Mouse (Mus musculus) heart, embryonic 16.5 days (tissue): Measurements from ENCODE around the gene Fiz1. TPM values are rescaled to one million over a fixed set of nuclear protein-coding genes. Genes with fewer than 3 reads are reported as not detected.

ENCODE experiments used
- ATAC-seq: fragments of 200-750 bp; cut with Nextera tagmentation; replicated peaks from 2 replicates; pipeline ENCODE4 v1.8.0; 2017; ENCODE audit warnings: moderate number of reproducible peaks; ENCODE audit not compliant: insufficient read depth, low FRiP score; ENCODE audit errors: extremely low read depth
- H3K27ac ChIP-seq: fragments of 300-500 bp; sonication (generic); 2 replicates; pipeline ENCODE4 v1.5.1; 2014; ENCODE audit warnings: mild to moderate bottlenecking, low read length, control low read depth, moderate library complexity
- H3K27me3 ChIP-seq: fragments of 300-500 bp; sonication (generic); 2 replicates; pipeline ENCODE4 v1.6.1; 2014; ENCODE audit warnings: low read length, mixed read lengths; ENCODE audit not compliant: control insufficient read depth, insufficient read depth
- H3K36me3 ChIP-seq: fragments of 300-500 bp; sonication (generic); 2 replicates; pipeline ENCODE4 v1.6.1; 2014; ENCODE audit not compliant: control insufficient read depth, insufficient read depth
- H3K4me1 ChIP-seq: fragments of 300-500 bp; sonication (generic); 2 replicates; pipeline ENCODE4 v1.6.1; 2014; ENCODE audit warnings: low read length, mixed read lengths; ENCODE audit not compliant: control insufficient read depth, insufficient read depth
- H3K4me2 ChIP-seq: fragments of 300-500 bp; sonication (generic); 2 replicates; pipeline ENCODE4 v1.6.1; 2014; ENCODE audit warnings: low read depth, mild to moderate bottlenecking, control low read depth, low read length
- H3K4me3 ChIP-seq: fragments of 300-500 bp; sonication (generic); 2 replicates; pipeline ENCODE4 v1.5.1; 2014; ENCODE audit warnings: mild to moderate bottlenecking, control low read depth, low read length
- H3K9ac ChIP-seq: fragments of 300-500 bp; sonication (generic); 2 replicates; pipeline ENCODE4 v1.6.1; 2014; ENCODE audit warnings: low read length, control low read depth
- H3K9me3 ChIP-seq: fragments of 300-500 bp; sonication (generic); replicated peaks from 2 replicates; pipeline ENCODE4 v1.6.1; 2016; ENCODE audit warnings: low read length; ENCODE audit not compliant: control insufficient read depth
- WGBS: fragments of 180-500 bp; shearing (Covaris S2); extraction: QIAGEN DNeasy Blood & Tissue Kit; methylation state at CpG from one replicate; pipeline ENCODE4 v1.1.7; 2014; 5-methylcytosine and 5-hydroxymethylcytosine counted together
- polyA plus RNA-seq: library from polyadenylated mRNA; unstranded; fragments of >200 nt; fragmentation: Nextera tagmentation; extraction: Ambion mirVana; gene quantifications from 2 replicates; pipeline ENCODE4 v1.2.1, GENCODE M21; 2015

Fiz1 gene
- polyA plus RNA-seq, 1 experiment from 2014 or later = 26.2 TPM

DNA sequence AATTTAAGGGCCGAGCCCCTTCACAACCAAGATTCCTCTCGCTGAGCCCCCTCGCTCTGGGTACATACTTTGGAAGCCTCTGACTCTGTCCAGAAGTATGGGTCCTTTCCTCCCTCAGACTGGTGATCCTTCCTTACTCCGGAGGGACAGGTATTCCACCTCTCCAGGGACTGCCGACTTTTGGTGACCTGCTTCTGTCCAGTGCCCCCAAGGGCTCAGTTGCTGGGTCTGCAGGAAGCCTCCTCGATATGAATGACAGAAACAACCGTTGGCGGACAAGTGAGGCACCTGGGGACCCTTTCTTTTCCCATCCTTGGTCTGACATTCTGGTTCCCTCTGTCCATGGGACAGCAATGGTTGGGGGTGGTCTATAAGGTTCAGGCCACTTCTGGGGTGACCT lies 42.9 kb upstream of the Fiz1 start:
- 37% methylated on average over 8 of the region's 8 CpGs for WGBS
- H3K36me3 ChIP-seq = no peaks in the 10 kb centered on the region
- H3K4me2 ChIP-seq = peak overlapping the region; percentile 57; the same call in 1 of the 2 replicates
- H3K4me1 ChIP-seq = peaks cover 26% of the 10 kb centered on the region
- ATAC-seq = no peak
- peak overlapping the region; percentile 60; the same call in 1 of the 2 replicates for H3K9ac ChIP-seq
- H3K4me3 ChIP-seq = peak overlapping the region; percentile 44
- H3K27ac ChIP-seq = no peak overlapping the region
- no peaks in the 10 kb centered on the region for H3K9me3 ChIP-seq
- H3K27me3 ChIP-seq = peaks cover 50% of the 10 kb centered on the region

DNA sequence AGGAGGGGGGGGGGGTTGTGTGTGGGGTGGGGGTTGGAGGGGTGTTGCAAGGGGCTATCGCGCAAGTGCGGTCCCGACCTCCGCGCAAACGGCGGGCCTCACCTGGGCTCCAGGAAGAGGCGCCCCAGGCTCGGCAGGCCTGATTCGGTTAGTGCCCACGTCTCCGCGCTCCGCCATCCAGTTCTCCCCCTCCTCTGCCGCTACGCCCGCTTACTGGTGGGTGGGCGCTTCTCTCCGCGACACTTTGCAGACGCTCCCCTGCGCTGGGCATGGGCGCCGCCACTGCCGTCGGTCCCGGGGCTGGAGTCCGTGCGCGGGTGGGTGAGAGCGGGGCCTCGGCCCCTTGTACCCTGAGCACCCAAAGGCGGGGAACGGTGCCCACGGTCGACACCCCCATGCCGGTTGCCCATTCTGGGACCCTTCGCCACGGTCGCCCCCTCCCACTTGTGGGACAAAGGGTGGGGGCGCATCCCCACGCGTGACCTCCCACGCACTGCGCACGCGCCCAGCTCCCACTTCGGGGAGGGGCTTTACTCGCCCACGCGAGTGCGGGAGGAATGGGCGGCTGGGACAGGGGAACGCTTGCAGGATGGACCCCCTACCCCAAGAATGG lies 42.3 kb upstream of the Fiz1 start:
- peak overlapping the region; percentile 57 for H3K4me2 ChIP-seq
- 3% methylated on average over 45 of the region's 55 CpGs for WGBS
- no peaks in the 10 kb centered on the region for H3K9me3 ChIP-seq
- H3K27me3 ChIP-seq = peaks cover 56% of the 10 kb centered on the region
- H3K9ac ChIP-seq = peak overlapping the region; percentile 60
- ATAC-seq = no peak
- H3K4me3 ChIP-seq = peak overlapping the region; percentile 44
- no peaks in the 10 kb centered on the region for H3K36me3 ChIP-seq
- no peak overlapping the region for H3K27ac ChIP-seq
- H3K4me1 ChIP-seq = peaks cover 31% of the 10 kb centered on the region

DNA sequence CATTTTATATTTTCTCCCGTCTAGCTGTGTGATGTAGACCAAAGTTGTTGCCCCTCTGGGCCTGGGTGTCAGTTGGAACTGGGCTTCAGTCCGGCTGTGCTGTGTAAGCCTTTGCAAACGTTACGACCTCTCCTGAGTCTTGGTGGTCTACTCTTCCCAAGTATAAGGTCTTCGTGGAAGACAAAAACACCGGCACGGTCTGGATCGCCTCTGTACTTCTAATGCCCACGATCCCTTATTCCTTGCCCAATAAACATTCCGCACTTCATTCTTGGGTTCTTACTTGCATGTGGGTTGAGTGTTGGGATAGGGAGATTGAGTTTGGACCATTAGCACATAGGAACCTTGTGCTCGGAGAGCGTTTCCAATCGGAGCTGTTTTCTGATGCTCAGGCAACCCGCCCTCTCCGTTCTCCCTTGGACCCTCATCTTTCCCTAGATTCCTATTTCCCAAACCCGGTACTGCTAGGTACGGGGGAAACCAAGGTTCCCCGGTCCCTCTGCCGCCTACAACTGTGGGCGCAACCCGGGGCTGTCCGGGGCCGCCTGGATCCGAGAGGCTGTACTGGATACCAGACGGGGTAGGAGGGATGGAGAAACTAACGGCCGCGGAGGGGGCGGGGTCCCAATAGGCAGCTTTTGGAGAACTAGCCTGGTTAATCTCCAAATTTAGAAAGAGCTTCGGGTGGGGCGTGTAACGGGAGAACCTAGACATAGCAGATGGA lies 39.1 kb upstream of the Fiz1 start:
- H3K4me2 ChIP-seq = peak overlapping the region; percentile 52
- peaks cover 56% of the 10 kb centered on the region for H3K27me3 ChIP-seq
- 12% methylated on average over 32 of the region's 32 CpGs for WGBS
- no peaks in the 10 kb centered on the region for H3K36me3 ChIP-seq
- no peaks in the 10 kb centered on the region for H3K9me3 ChIP-seq
- H3K4me3 ChIP-seq = peak overlapping the region; percentile 78
- H3K4me1 ChIP-seq = peaks cover 26% of the 10 kb centered on the region
- peak overlapping the region; percentile 23; the same call in 1 of the 2 replicates for H3K9ac ChIP-seq
- no peak for ATAC-seq
- H3K27ac ChIP-seq = no peak overlapping the region

DNA sequence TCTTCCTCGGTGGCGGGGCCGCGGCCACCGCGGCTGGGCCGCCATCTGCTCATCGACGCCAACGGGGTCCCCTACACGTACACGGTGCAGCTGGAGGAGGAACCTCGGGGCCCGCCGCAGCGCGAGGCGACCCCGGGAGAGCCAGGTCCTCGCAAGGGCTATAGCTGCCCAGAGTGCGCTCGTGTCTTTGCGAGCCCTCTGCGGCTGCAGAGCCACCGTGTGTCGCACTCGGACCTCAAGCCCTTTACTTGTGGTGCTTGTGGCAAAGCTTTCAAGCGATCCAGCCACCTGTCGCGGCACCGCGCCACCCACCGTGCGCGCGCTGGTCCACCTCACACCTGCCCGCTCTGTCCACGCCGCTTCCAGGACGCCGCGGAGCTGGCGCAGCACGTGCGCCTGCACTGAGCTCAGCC lies 38.4 kb upstream of the Fiz1 start:
- Histone ChIP-seq H3K36me3 (no peaks in the 10 kb centered on the region), H3K27me3 (peaks cover 53% of the 10 kb centered on the region), H3K4me2 (peak overlapping the region; percentile 92), H3K4me3 (peak overlapping the region; percentile 78), H3K4me1 (peaks cover 26% of the 10 kb centered on the region), H3K27ac (no peak overlapping the region), H3K9me3 (no peaks in the 10 kb centered on the region), H3K9ac (no peak overlapping the region)
- no peak for ATAC-seq
- 9% methylated on average over 45 of the region's 45 CpGs for WGBS

DNA sequence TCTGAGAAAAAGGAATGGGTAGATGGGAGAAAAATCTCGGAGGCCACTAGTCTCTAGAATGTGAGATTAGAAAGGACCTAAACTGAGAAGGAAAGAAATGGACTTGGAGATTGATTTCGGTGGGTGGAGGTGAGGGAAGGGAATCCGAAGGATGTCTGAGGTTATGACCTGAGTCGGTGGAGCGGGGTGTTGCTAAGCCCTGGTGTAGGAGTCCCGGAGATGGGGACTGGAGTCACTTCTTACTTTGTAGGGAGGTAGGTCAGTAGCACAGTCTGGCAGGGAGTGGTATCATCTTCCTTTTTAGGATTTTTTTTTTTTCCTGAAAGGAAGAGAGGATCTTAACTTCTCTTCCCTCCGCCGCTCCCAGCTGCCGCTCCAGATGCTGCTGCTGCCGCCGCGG lies 37.9 kb upstream of the Fiz1 start:
- 6% methylated on average over 12 of the region's 12 CpGs for WGBS
- H3K4me3 ChIP-seq = peak overlapping the region; percentile 78

DNA sequence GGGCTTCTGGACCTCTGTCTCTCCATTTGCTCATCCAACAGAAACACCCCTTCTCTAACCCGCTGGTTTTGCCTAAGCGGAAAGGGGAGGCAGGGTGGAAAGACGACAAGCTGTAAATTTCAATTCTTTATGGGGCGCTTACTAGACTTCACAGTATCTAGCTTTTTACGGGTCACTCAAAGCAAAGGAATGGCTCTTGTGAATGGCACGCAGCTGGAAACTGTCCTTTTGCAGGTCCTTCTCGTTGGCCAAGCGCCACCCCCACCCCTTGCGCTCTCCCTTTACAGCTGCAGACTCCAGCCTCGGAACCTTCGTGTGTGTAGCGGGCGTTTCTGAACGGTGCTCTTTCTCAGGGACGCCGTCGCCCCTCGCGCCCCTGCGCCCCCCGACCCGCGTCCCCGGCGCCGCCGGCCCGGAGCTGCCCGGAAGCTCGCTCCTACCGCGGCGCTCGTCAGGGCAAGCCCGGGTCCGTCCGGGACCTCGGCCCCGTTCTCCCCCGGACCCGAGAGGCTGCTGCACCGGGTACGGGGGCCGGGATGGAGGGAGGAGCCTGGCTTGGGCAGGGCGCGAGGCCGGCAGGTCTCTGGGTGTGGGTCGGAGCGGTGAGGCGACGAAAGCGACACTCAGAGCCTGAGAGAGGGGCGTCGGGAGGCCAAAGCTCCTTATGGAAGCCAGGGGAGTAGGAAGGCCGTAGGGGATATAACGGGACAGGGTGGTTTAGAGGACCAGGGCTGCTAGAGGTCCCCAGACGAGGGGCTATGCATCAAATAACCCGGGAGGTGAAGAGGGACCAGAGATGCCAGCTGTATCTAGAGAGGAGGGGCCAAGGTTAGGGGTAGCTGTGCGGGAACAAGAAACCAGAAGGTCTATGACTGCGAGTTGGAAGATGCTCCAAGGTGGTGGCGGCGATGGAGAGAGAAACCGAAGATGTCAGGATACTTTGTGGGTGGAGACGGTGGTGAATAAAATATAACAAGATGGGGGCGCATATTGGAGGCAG lies 37.0 kb upstream of the Fiz1 start, which contains the start of gene Zfp580:
Gene Zfp580 (plus strand): TSS at position 346 of the 1,000 bp plus-strand sequence.
- no peaks in the 10 kb centered on the region for H3K9me3 ChIP-seq
- peak; percentile 75 for ATAC-seq
- H3K9ac ChIP-seq = peak within 1 kb of the TSS; percentile 86
- H3K27ac ChIP-seq = peak within 1 kb of the TSS; percentile 16; the same call in 1 of the 2 replicates
- WGBS = 1% methylated on average over 64 of the region's 65 CpGs
- no peaks in the 10 kb centered on the region for H3K36me3 ChIP-seq
- H3K4me1 ChIP-seq = peaks cover 24% of the 10 kb centered on the region
- peak within 1 kb of the TSS; percentile 78 for H3K4me3 ChIP-seq
- H3K4me2 ChIP-seq = peak within 1 kb of the TSS; percentile 92
- peaks cover 40% of the 10 kb centered on the region for H3K27me3 ChIP-seq

More for the DNA sequence above, 37.9 kb upstream of the Fiz1 start:
- no peaks in the 10 kb centered on the region for H3K9me3 ChIP-seq
- no peak overlapping the region for H3K27ac ChIP-seq
- no peaks in the 10 kb centered on the region for H3K36me3 ChIP-seq
- H3K9ac ChIP-seq = no peak overlapping the region; the same call in 1 of the 2 replicates
- peak overlapping the region; percentile 92 for H3K4me2 ChIP-seq
- peaks cover 48% of the 10 kb centered on the region for H3K27me3 ChIP-seq
- H3K4me1 ChIP-seq = peaks cover 26% of the 10 kb centered on the region
- ATAC-seq = no peak

DNA sequence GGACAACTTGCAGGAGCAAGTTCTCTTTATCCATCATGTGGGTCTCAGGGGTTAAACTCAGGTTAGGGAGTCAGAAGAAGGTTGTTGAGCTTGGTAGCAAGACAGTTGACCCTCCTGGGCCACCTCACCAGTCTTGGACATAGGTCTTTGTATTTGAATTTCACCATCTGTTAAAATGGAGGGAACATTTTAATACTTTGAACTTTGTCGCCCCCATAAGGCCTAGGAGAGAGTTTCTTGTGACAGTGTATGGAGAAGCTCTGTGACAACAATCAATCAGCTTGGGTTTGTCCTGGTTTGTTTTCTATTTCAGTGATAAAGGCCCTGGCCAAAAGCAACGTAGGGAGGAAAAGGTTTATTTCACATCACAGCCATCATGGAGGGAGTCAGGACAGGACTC lies 32.8 kb upstream of the Fiz1 start:
- Histone ChIP-seq H3K9me3 (no peaks in the 10 kb centered on the region), H3K4me3 (no peak overlapping the region), H3K36me3 (no peaks in the 10 kb centered on the region), H3K4me1 (peaks cover 8% of the 10 kb centered on the region), H3K9ac (no peak overlapping the region), H3K4me2 (no peak overlapping the region), H3K27ac (no peak overlapping the region), H3K27me3 (peaks cover 5% of the 10 kb centered on the region; the same call in 1 of the 2 replicates)
- no peak for ATAC-seq
- 17% methylated on average over 2 of the region's 2 CpGs for WGBS

DNA sequence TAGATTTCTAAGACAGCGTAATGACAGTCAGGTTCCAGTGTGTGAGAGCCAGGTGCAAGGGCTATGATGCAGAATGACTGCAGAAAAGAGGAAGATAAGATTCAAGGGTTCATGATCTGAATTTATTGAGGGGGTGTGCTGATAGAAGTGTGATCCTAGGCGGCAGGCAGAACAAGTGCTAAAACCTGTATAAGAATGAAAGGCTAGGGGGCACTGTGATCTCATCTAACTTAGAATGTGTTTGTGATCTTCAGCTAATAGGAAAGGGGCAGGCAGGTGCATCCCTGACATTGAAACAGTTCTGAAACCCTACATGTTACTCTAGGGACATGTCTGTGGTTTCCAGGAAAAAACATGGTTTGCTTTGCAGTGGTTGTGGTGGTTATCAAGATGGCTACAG lies 31.6 kb upstream of the Fiz1 start:
- Histone ChIP-seq H3K4me2 (no peak overlapping the region), H3K9ac (no peak overlapping the region), H3K4me3 (no peak overlapping the region), H3K27ac (no peak overlapping the region), H3K9me3 (no peaks in the 10 kb centered on the region), H3K4me1 (peaks cover 3% of the 10 kb centered on the region; the same call in 1 of the 2 replicates), H3K27me3 (no peaks in the 10 kb centered on the region), H3K36me3 (no peaks in the 10 kb centered on the region)
- ATAC-seq = no peak
- 62% methylated on average over 2 of the region's 2 CpGs for WGBS
